Mouse (Mus musculus) stomach, embryonic 16.5 days (tissue): ENCODE data around the gene March9. TPM values are rescaled to one million over a fixed set of nuclear protein-coding genes. Genes with fewer than 3 reads are reported as not detected.
A peak's percentile ranks its signal among the peaks of the same experiment; 100 is the strongest.

ENCODE experiments used
- ATAC-seq: fragments of 200-750 bp; cut with Nextera tagmentation; 2 replicates; pipeline ENCODE4 v1.8.0; 2017; ENCODE audit warnings: moderate number of reproducible peaks, moderate TSS enrichment; ENCODE audit not compliant: insufficient read depth, low FRiP score
- H3K27ac ChIP-seq: fragments of 300-500 bp; sonication (generic); 2 replicates; pipeline ENCODE4 v1.5.1; 2014; ENCODE audit warnings: low read length
- H3K27me3 ChIP-seq: fragments of 300-500 bp; sonication (generic); 2 replicates; pipeline ENCODE4 v1.6.1; 2014; ENCODE audit warnings: low read length, control low read depth, mixed read lengths; ENCODE audit not compliant: control insufficient read depth, insufficient read depth
- H3K36me3 ChIP-seq: fragments of 300-500 bp; sonication (generic); 2 replicates; pipeline ENCODE4 v1.6.1; 2014; ENCODE audit warnings: low read length; ENCODE audit not compliant: control insufficient read depth, insufficient read depth
- H3K4me1 ChIP-seq: fragments of 300-500 bp; sonication (generic); 2 replicates; pipeline ENCODE4 v1.6.1; 2014; ENCODE audit warnings: low read length, control low read depth, mixed read lengths; ENCODE audit not compliant: control insufficient read depth, insufficient read depth
- H3K4me2 ChIP-seq: fragments of 300-500 bp; sonication (generic); 2 replicates; pipeline ENCODE4 v1.6.1; 2014; ENCODE audit warnings: low read depth, low read length, mixed read lengths
- H3K4me3 ChIP-seq: fragments of 300-500 bp; sonication (generic); replicated peaks from 2 replicates; pipeline ENCODE4 v1.5.1; 2014; ENCODE audit warnings: mild to moderate bottlenecking, low read length
- H3K9ac ChIP-seq: fragments of 300-500 bp; sonication (generic); 2 replicates; pipeline ENCODE4 v1.6.1; 2014; ENCODE audit warnings: low read length
- H3K9me3 ChIP-seq: fragments of 300-500 bp; sonication (generic); replicated peaks from 2 replicates; pipeline ENCODE4 v1.6.1; 2016; ENCODE audit warnings: low read length, control low read depth; ENCODE audit not compliant: control insufficient read depth
- WGBS: fragments of 180-500 bp; shearing (Covaris S2); extraction: QIAGEN DNeasy Blood & Tissue Kit; methylation state at CpG from one replicate; pipeline ENCODE4 v1.1.7; 2014; 5-methylcytosine and 5-hydroxymethylcytosine counted together
- polyA plus RNA-seq: library from polyadenylated mRNA; unstranded; fragments of >200 nt; fragmentation: Nextera tagmentation; extraction: Ambion mirVana; gene quantifications from 2 replicates; pipeline ENCODE4 v1.2.1, GENCODE M21; 2015

March9 gene
- 0.66 and 0.72 TPM in 2 replicates for polyA plus RNA-seq

DNA sequence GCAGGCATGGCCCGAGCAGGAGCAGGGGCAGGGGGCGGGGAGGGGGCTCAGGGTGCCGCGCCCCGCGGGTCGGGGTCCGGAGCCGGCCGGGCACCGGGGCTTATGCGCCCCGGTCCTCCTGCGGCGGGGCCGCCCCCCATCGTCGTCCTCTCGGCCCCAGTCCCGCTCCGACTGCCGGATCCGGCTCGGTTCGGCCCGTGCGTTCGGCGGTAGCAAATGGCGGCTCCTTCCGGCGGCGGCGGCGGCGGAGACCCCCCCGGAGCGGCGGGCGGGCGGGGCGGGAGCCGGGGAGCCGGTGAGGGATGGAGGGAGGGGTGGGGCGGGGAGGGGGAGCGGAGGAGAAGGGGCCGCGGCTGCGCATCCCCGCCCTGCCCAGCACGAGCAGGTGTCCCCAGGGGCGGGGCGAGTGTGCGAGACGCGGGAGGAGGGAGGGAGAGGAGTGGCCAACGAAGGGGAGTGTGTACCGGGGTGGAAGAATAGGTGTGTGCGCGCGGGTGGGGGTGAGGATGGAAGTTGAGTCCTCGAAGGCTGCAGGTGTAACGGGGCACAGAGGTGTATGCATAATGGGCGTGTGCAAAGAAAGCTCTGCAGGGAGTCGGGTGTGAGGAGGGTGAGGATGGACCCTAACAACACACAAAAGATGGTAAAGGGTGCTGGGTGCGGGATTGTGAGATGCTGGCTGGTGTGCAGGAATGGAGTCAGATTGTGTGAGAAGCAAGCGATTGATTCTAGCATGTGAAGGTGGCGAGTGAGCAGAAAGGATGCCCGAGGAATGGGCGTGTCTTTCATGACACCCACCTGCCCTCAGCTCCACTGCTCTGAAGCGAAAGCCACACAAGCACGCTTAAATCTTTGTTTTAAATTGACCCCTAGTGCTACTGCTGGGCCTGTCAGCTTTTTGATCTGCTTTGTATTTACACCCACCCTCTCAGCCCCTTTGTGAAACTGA, at the start of gene March9:
March9 (minus strand) TSS at position 217 of the 949 bp plus-strand sequence.
- WGBS = 1% methylated on average over 48 of the region's 72 CpGs
- ATAC-seq = peak; percentile 57
- Histone ChIP-seq H3K27ac (peak within 1 kb of the TSS; percentile 60), H3K4me2 (peak within 1 kb of the TSS; percentile 96), H3K9me3 (no peaks in the 10 kb centered on the region), H3K27me3 (no peaks in the 10 kb centered on the region), H3K4me3 (peak within 1 kb of the TSS; percentile 75), H3K9ac (peak within 1 kb of the TSS; percentile 89), H3K36me3 (peaks cover 10% of the 10 kb centered on the region; the same call in 1 of the 2 replicates), H3K4me1 (peaks cover 23% of the 10 kb centered on the region)

DNA sequence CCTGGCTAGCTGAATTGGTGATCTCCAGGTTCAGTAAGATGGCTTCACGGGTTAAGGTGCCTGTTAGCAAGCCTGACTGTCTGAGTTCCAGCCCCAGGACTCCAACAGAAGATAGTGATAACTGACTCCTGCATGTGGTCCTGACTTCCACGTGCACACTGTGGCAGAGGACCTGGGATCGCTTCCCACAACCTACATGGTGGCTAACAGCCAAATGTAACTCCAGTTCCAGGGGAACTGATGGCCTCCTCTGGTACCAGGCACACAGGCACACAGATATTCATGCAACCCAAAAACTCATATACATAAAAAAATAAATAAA, 48.2 kb upstream of the March9 start:
- ATAC-seq = no peak
- no peaks in the 10 kb centered on the region for H3K9me3 ChIP-seq
- no peak overlapping the region for H3K4me3 ChIP-seq
- 71% methylated on average over 3 of the region's 3 CpGs for WGBS
- no peak overlapping the region for H3K4me2 ChIP-seq
- no peaks in the 10 kb centered on the region; the same call in 1 of the 2 replicates for H3K36me3 ChIP-seq
- no peaks in the 10 kb centered on the region for H3K27me3 ChIP-seq
- no peak overlapping the region for H3K9ac ChIP-seq
- H3K4me1 ChIP-seq = no peaks in the 10 kb centered on the region
- no peak overlapping the region for H3K27ac ChIP-seq

DNA sequence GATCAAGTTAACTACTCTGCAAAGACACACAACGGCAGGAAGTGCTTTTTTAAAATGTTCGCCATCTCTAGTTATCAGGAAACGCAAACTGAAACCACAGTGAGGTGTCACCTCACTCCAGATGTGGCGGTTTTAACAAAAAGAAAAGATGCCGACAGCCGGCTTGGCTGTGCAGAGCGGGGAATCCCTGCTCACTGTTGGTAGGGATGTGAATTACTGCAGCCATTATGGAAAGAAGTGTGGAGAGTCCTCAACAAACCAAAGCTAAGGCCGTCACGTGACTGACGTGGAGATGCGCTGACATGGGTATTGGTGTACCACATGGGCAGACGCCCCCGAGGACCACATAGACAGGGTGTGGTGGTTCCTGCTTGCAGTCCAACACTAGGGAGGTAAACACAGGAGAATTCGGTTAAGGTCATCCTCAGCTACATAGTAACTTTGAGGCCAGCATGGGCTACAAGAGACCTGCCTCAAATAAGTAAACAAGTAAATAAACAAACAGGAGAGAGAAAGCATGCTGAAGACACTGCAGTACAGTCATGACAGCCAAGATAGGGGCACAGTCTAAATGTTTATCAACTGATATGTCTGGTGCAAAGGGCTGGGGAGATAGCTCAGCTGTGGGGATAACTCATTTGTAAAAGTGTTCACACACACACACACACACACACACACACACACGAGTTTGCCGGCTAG, 47.7 kb upstream of the March9 start:
- Histone ChIP-seq H3K36me3 (no peaks in the 10 kb centered on the region), H3K4me1 (no peaks in the 10 kb centered on the region), H3K27ac (no peak overlapping the region), H3K27me3 (no peaks in the 10 kb centered on the region), H3K9me3 (no peaks in the 10 kb centered on the region), H3K4me2 (no peak overlapping the region), H3K9ac (no peak overlapping the region), H3K4me3 (no peak overlapping the region)
- 83% methylated on average over 16 of the region's 16 CpGs for WGBS
- ATAC-seq = no peak

DNA sequence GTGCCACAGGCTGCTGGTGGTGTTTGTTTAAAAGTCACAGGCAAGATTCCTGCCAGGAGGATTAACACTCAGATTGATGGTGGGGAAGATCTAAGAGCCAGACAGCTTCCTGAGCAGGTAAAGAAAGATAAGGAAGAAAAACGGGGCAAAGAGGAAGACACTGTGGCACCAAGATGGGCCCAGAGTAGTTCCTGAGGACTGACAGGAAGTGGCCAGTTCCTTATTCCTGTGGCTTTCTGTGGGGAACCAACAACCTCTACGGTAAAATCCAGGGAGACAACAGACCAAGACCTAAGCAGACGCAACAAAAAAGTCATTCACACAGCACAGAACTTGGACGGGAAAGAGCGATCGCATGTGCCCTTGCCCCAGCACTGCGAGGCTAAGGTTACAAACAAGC, 43.6 kb upstream of the March9 start:
- H3K4me2 ChIP-seq = no peak overlapping the region
- ATAC-seq = no peak
- H3K9me3 ChIP-seq = no peaks in the 10 kb centered on the region
- no peaks in the 10 kb centered on the region for H3K4me1 ChIP-seq
- H3K27ac ChIP-seq = no peak overlapping the region
- 46% methylated on average over 7 of the region's 7 CpGs for WGBS
- no peak overlapping the region for H3K4me3 ChIP-seq
- no peaks in the 10 kb centered on the region for H3K27me3 ChIP-seq
- H3K9ac ChIP-seq = no peak overlapping the region
- no peaks in the 10 kb centered on the region for H3K36me3 ChIP-seq

DNA sequence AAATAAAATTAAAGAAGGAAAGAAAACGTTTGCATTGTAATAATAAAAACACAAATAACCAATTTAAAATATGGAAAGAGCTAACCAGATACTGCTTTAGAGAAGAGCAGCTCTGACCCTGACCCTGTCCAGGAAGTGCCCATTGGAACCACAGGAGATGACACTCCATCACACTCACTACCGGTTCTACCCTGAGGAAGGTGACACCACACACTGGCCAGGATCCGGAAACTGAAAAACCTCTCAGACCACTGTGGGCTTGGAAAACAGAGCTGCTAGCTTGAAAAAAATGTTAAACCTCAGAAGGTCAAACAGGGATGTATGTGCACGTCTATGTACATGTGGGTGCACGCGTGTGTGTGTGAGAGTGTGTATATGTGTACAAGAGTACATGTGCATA, 41.2 kb upstream of the March9 start:
- no peak for ATAC-seq

DNA sequence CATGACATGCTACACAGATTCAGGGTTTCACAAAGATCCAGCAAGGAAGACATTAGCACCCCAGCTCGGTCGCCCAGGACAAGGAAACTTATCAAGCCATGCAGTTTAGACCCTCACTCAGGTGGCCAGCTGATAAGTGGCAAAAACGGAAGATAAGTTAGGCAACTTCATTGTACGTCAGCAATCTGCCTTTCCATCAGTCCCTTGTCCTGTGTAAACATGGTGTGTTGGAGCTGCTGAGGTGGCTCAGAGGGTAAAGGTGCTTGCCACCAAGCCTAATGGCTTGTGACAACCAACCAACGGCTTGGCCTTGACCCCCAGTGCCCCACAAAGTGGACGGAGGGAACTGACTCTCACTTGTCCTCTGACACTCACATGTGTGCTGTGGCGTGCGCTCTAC, 40.4 kb upstream of the March9 start:
- H3K9me3 ChIP-seq = no peaks in the 10 kb centered on the region
- no peak overlapping the region for H3K4me2 ChIP-seq
- no peak for ATAC-seq
- no peaks in the 10 kb centered on the region for H3K4me1 ChIP-seq
- H3K36me3 ChIP-seq = peaks cover 10% of the 10 kb centered on the region; the same call in 1 of the 2 replicates
- H3K27ac ChIP-seq = no peak overlapping the region
- no peak overlapping the region for H3K9ac ChIP-seq
- no peaks in the 10 kb centered on the region for H3K27me3 ChIP-seq
- WGBS = 63% methylated on average over 8 of the region's 8 CpGs
- H3K4me3 ChIP-seq = no peak overlapping the region

More for the DNA sequence above, 41.2 kb upstream of the March9 start:
- Histone ChIP-seq H3K9me3 (no peaks in the 10 kb centered on the region), H3K36me3 (peaks cover 6% of the 10 kb centered on the region; the same call in 1 of the 2 replicates), H3K27ac (no peak overlapping the region), H3K4me3 (no peak overlapping the region), H3K4me1 (no peaks in the 10 kb centered on the region), H3K4me2 (no peak overlapping the region), H3K9ac (no peak overlapping the region), H3K27me3 (no peaks in the 10 kb centered on the region)
- 79% methylated on average over 6 of the region's 6 CpGs for WGBS

DNA sequence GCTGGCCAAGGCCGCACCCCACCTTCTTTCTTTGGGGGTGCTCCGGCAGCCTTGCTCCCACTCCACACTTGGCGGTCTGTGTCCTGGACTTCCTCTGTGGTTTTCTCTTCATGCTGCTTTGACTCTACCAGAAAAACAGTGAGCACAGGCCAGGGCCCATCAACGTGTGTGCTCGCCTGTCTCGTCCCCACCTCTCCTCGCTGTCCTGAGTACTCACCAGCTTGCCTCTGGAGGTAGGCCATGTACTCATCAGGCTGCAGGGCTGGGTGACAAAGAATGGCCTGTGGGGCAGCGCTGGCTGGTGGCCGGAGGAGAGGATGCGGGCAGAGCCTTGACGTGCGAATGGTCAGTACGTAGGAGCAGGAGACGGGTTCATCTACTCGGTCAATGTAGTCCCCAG, 39.9 kb upstream of the March9 start:
- H3K4me1 ChIP-seq = peaks cover 1% of the 10 kb centered on the region; the same call in 1 of the 2 replicates
- no peaks in the 10 kb centered on the region for H3K9me3 ChIP-seq
- WGBS = 90% methylated on average over 15 of the region's 15 CpGs
- ATAC-seq = no peak
- no peak overlapping the region for H3K4me3 ChIP-seq
- no peak overlapping the region for H3K27ac ChIP-seq
- H3K9ac ChIP-seq = no peak overlapping the region
- H3K4me2 ChIP-seq = no peak overlapping the region
- no peaks in the 10 kb centered on the region for H3K27me3 ChIP-seq
- H3K36me3 ChIP-seq = peaks cover 10% of the 10 kb centered on the region; the same call in 1 of the 2 replicates

DNA sequence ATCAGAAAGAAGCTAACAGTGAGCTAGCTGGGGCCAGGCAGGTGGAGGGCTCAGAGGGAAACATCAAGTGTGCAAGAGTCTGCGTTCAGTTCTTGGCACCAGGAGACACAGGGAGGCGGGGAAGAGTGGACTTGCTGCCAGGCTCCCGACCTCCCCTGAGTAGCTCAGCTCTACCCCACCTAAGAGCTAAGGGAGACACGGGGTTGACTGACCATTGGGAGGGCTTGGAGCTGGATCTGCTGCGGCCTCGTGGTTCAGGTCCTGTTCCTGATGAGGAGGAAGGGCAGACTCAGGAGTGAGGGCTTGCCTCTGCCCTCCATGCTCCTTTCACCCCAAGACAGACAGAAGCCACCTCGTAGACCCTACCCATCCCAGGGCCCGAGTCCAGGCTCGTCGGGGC, 39.2 kb upstream of the March9 start:
- Histone ChIP-seq H3K4me3 (no peak overlapping the region), H3K4me1 (peaks cover 5% of the 10 kb centered on the region; the same call in 1 of the 2 replicates), H3K27ac (no peak overlapping the region), H3K36me3 (peaks cover 10% of the 10 kb centered on the region; the same call in 1 of the 2 replicates), H3K9ac (no peak overlapping the region), H3K27me3 (no peaks in the 10 kb centered on the region), H3K9me3 (no peaks in the 10 kb centered on the region), H3K4me2 (no peak overlapping the region)
- WGBS = 86% methylated on average over 10 of the region's 10 CpGs
- ATAC-seq = no peak

DNA sequence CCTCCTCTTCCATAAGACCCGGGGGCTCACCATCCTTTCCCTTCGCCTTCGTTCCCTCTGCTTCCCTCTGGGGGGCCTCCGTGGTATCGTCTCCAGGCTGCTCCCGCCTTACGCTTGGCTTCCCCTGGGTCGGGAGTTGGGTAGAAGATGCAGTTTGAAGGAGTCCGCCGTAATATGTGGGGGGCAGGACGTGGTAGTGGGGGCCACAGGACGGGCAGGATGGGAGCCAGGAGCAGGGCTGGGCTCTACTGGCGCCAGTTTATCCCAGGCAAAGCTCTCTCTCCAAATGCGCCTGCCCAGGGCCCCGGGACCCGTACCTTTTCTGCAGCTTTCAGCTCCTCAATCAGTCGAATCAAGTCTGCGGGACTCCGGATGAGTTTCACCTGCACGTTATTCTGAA, 38.5 kb upstream of the March9 start:
- WGBS = 79% methylated on average over 20 of the region's 20 CpGs
- Histone ChIP-seq H3K4me1 (peaks cover 5% of the 10 kb centered on the region; the same call in 1 of the 2 replicates), H3K4me3 (no peak overlapping the region), H3K27ac (no peak overlapping the region), H3K27me3 (no peaks in the 10 kb centered on the region), H3K36me3 (peaks cover 10% of the 10 kb centered on the region; the same call in 1 of the 2 replicates), H3K9me3 (no peaks in the 10 kb centered on the region), H3K4me2 (no peak overlapping the region), H3K9ac (no peak overlapping the region)
- no peak for ATAC-seq
